Mouse (Mus musculus) induced T-regulatory cell, adult 2 months (primary cell): ENCODE data around the gene Cacnb2.
A peak's percentile ranks its signal among the peaks of the same experiment; 100 is the strongest.

Source experiments
- DNase-seq: peaks from one replicate; pipeline ENCODE4 v3.0.0-alpha.2; 2012; ENCODE audit warnings: low read depth

Gene Cacnb2

DNA sequence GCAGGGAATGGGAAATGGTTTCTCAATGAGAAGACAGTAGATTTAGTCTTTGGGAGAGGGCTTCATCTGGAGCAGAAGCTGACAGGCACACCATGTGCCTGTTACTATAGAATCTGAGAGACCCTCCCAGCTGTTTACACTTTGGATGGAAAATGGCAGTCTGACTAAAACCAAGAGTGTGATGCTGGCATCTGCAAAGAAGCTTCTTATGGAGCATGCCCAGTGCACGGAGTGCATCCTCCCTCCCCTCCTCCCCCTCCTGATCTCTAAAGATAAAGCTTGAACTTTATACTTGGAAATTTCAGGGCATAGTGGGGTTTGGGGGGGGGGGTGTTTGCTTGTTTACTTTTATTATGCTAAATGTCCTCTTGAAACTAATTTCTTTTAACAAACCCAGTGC lies 270.2 kb downstream of the Cacnb2 start:
- DNase-seq, result no peak

- DNase-seq, result no peak
Measured at GRCm38 (mm10) chr2:14873701-14874181, 270.9 kb downstream of the Cacnb2 start.

GRCm38 (mm10) chr2:14874281-14875037 lies 271.6 kb downstream of the Cacnb2 start:
- no peak for DNase-seq

- DNase-seq, result no peak
Measured at GRCm38 (mm10) chr2:14875121-14875520, 272.2 kb downstream of the Cacnb2 start.

DNA sequence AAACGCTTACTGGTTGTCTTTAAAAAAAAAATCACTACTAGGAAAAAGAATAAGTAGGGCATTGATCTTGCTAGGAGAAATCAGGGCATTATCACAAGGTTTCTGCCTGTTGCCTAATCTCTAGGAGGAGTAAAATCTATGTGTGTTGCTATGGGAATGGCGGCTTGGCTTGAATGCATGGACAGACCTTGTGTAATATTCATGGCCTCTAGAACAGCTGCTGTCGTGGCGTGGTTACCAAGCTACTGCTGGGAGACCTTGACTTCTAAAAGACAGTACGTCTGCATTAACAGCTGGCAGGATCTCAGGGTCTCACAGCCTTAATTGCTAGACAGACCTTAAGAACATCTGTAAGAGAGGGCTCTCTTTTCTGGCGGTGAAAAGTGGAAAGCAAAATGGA lies 272.7 kb downstream of the Cacnb2 start:
- no peak for DNase-seq

GRCm38 (mm10) chr2:14878953-14879352 lies 276.1 kb downstream of the Cacnb2 start:
- DNase-seq, result no peak

GRCm38 (mm10) chr2:14883460-14883859 lies 280.6 kb downstream of the Cacnb2 start:
- no peak for DNase-seq

- no peak for DNase-seq
Measured at GRCm38 (mm10) chr2:14888406-14889195, 285.7 kb downstream of the Cacnb2 start.

DNA sequence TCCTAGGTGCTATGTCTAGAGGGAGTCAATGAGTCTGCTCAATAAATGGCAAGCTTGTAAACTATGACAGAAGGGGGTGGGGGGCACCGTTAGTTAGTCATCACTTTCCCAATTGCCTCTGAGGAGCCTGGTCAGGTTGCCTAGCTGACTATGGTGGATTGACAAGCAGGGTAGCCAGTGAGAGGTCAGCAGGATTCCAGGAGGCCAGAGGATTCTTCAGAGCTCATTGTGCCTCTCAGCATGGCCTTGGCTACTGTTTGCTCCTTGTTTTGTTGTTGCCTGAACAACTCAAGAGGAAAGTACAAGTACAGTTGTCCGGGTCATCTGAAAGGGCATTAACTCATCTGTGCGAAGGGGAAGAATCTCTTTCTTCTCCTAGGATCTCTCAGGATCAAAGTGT lies 300.9 kb downstream of the Cacnb2 start:
- DNase-seq, result no peak

GRCm38 (mm10) chr2:14904865-14905264 lies 302.0 kb downstream of the Cacnb2 start:
- no peak for DNase-seq

- DNase-seq, result no peak
Measured at GRCm38 (mm10) chr2:14907124-14907925, 304.4 kb downstream of the Cacnb2 start.

DNA sequence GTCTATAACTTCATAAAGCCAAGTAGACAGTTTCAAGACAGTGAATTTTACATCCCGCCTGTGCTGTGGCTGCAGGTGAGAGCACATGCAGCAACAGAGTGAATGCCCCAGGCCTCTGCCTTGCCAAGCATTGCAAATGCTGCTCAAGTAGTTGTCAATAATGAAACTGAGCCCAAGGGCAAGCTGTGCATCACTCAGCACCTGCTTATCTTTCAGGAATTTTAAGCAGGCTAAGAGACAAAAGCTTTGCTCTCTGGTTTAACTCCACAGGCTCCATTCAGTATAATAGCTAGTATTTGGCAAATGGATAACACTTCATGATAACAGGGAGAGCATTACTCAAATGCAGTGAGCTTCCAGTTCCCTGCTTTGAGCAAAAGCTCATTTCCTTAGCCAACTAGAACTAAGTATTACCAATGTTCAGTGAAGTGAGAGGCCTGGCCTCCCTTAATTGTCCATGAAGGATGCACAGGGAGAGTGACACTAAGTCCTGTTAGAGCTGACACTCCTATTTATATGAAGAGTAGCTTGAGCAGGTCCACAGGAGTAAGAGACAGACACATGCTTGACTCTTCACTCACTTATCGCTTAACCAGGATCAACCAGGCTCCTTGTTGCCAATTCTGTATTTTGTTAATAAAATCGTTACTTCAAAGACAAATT lies 314.8 kb downstream of the Cacnb2 start:
- DNase-seq, result no peak

DNA sequence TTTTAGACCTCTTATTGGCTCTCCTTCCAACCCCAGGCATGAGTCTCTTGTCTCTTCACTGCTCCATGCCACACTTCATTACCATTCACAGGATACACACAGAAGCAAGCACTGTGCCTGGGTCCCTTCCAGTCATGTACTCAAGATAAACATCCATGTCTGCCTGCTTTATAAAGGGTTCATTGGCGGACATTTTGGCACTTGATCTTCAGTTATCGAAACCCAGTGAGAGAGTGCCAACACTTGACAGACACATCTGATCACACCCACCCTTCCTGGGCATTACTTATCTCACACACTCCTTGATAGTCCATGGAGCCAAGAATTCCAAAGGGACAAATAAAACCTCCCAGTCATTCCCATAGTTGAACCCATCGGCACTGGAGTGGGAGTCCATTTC lies 327.0 kb downstream of the Cacnb2 start:
- DNase-seq, result no peak

- DNase-seq, result no peak
Measured at GRCm38 (mm10) chr2:14931968-14932367, 329.1 kb downstream of the Cacnb2 start.

GRCm38 (mm10) chr2:14936492-14936891 lies 333.6 kb downstream of the Cacnb2 start:
- DNase-seq, result no peak

DNA sequence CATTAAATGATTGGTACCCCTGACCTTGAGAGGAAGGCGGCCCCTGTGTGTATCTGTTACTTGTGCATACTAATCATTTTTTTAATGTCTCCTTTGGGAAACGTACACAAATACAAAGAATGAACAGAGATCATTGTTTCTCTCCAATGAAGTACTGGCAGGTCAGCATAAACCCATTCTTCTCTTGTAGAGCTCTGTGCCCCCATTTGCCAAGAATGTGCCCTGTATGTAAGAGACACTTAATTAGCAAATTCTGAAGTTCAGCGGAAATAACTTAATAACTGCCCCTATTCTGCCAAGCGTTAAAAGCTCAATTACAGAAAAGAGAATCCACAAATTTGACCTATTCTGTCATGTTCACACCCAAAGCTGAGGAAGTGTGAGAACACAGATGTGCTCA lies 339.4 kb downstream of the Cacnb2 start:
- DNase-seq, result no peak

- DNase-seq, result no peak
Measured at GRCm38 (mm10) chr2:14943691-14944357, 340.9 kb downstream of the Cacnb2 start.

DNA sequence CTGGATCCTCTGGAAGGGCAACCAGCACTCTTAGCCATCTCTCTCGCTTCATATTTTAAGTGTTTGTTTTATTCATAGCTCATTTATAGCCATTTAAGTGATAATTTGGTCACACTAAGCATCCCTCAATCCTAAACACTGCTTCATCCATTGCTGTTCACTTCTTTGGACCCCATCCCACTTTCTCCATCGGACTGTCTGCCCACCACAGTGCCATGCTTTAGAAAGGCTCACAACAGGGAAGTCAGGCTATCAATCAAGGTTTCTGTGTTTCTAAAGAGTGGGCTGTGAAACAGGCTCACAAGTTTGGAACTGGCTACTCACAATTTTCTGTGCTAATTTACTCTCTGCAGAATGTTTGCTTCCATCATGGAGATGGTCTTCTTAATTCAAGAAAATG lies 350.2 kb downstream of the Cacnb2 start:
- DNase-seq, result no peak

DNA sequence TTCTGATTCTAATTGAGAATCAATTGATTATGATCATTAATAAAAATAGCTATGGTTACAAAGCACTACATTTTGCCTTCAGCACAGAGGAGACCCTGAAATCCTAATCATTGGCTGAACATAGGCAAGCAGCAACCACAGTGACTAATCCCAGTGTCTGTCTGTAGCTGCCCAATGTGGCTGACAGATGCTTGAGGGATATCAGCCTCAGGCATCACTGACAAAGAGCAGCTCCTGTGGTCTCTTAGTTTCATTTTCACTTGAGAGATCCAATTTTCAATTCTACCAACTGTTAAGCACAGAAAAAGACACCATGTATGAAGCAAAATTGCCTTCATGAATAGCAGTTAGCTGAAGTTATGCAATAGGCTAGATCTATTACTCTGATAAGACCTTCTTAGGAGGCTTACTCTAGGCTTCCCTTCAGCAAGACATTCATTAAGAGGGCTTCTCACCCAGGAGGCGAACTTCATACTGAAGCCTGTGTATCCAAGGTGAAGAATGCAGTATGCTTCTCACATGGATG lies 358.1 kb downstream of the Cacnb2 start:
- peak; percentile 9 for DNase-seq

DNA sequence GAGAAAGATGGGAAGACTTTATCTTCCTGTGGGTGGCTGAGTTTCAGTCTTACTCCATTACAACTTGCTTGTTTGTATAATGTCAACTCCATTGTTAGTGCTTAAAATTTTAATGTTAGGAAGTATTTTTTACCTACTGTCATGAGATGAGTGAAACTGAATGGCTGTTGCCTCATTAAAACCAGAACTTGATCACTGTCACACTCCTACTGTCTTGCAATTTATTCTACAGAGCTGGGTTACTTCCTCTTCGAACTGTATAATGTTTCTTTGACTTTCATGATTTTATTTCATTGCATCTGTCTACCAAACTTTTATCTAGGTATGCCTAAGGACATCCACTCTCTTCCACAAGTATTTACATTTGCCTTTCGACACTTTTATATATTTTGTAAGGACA lies 358.6 kb downstream of the Cacnb2 start:
- DNase-seq, result no peak

- DNase-seq, result no peak
Measured at GRCm38 (mm10) chr2:14984029-14984428, 381.1 kb downstream of the Cacnb2 start.
